Mouse (Mus musculus) cerebellum, adult 9-11 months (tissue): ENCODE results near the gene Tbc1d10c.

Experiments
- DNase-seq: peaks from one replicate; pipeline ENCODE4 v3.0.0; 2022

Tbc1d10c gene

GRCm38 (mm10) chr19:4190831-4191334 is at the start of gene Tbc1d10c:
TSS of gene Tbc1d10c (minus strand) at chr19:4191284.
- DNase-seq: peak; percentile 70

- no peak for DNase-seq
Measured at GRCm38 (mm10) chr19:4240247-4240668, 49.2 kb upstream of the Tbc1d10c start.

- DNase-seq: no peak
Measured at GRCm38 (mm10) chr19:4234548-4234947, 43.5 kb upstream of the Tbc1d10c start.

- no peak for DNase-seq
Measured at GRCm38 (mm10) chr19:4232651-4233050, 41.6 kb upstream of the Tbc1d10c start.

- DNase-seq: no peak
Measured at GRCm38 (mm10) chr19:4232186-4232572, 41.1 kb upstream of the Tbc1d10c start.

- peak; percentile 99 for DNase-seq
Measured at GRCm38 (mm10) chr19:4231253-4232185, 40.4 kb upstream of the Tbc1d10c start, which contains the start of gene Pold4. TSS of gene Pold4 (plus strand) at chr19:4231899.

GRCm38 (mm10) chr19:4230415-4230814 is 39.3 kb upstream of the Tbc1d10c start:
- no peak for DNase-seq

- peak; percentile 60 for DNase-seq
Measured at GRCm38 (mm10) chr19:4229451-4230076, 38.5 kb upstream of the Tbc1d10c start.

GRCm38 (mm10) chr19:4228891-4229290 is 37.8 kb upstream of the Tbc1d10c start:
- DNase-seq: no peak

- peak; percentile 76 for DNase-seq
Measured at GRCm38 (mm10) chr19:4227894-4228678, 37.0 kb upstream of the Tbc1d10c start.

- DNase-seq: no peak
Measured at GRCm38 (mm10) chr19:4227446-4227845, 36.4 kb upstream of the Tbc1d10c start.

GRCm38 (mm10) chr19:4226779-4227178 is 35.7 kb upstream of the Tbc1d10c start:
- DNase-seq: no peak

- DNase-seq: no peak
Measured at GRCm38 (mm10) chr19:4222165-4222564, 31.1 kb upstream of the Tbc1d10c start.

- DNase-seq: no peak
Measured at GRCm38 (mm10) chr19:4220957-4221743, 30.1 kb upstream of the Tbc1d10c start.

GRCm38 (mm10) chr19:4220416-4220815 is 29.3 kb upstream of the Tbc1d10c start:
- no peak for DNase-seq

- no peak for DNase-seq
Measured at GRCm38 (mm10) chr19:4219943-4220342, 28.9 kb upstream of the Tbc1d10c start.

GRCm38 (mm10) chr19:4218784-4219183 is 27.7 kb upstream of the Tbc1d10c start:
- DNase-seq: no peak

GRCm38 (mm10) chr19:4218293-4218692 is 27.2 kb upstream of the Tbc1d10c start:
- no peak for DNase-seq

GRCm38 (mm10) chr19:4217855-4218254 is 26.8 kb upstream of the Tbc1d10c start:
- DNase-seq: no peak

GRCm38 (mm10) chr19:4217140-4217539 is 26.1 kb upstream of the Tbc1d10c start:
- DNase-seq: no peak

- peak; percentile 42 for DNase-seq
Measured at GRCm38 (mm10) chr19:4216041-4216685, 25.1 kb upstream of the Tbc1d10c start.

GRCm38 (mm10) chr19:4215451-4215840 is 24.4 kb upstream of the Tbc1d10c start:
- DNase-seq: no peak
